Comparison of ENCODE assay signal across 15 mouse cellular contexts in the genomic region with DNA sequence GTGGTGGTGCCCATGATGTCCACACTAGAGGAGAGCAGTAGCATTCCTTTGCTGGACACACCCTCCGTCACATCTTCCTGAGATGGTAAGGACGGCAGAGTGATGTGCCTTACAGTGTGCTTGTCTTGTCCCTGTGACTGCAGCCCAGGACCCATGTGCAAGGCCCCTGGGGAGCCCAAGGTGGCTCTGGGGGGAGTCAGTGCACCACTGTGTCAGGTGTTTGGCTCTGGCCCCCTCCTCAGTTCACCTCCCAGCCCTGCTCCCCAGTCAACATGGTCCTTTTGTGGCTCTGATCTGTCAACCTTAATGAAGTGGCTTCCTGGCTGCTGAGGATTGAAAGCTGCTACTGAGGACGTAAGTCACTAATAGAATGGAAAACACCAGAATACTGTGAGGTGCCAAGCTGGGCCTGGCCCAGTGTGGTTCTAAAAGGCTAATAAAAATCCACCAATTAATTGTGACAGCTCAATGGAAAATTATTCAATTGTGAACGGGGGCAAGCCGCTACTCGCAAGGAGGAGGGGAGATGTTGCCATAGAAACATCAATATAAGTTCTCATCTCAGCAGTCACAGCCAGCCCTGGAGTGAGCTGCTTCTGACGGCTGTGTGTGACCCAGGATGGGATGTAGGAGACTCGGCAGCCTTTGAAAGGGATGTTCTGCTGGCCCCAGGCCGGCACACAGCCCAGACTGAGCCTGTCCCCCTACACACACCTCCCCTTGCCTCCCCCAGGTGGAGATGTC. TPM values are rescaled to one million over a fixed set of nuclear protein-coding genes. Genes with fewer than 3 reads are reported as not detected.
DNase-seq lines count a peak whose midpoint lies in the region; ATAC-seq lines count a peak whose summit lies in the region.
"Had no signal": no experiment of that assay in that cellular context is flagged by ENCODE, and none has a peak within 500 bp of the region (broad histone marks: within the 10 kb centered on the region; RNA-seq: fewer than 3 reads in every experiment).

No protein-coding gene starts in this region.

- H3K4me2 ChIP-seq in kidney, embryonic 15.5 days: no peak overlapping the region
- H3K4me2 ChIP-seq in hindbrain, embryonic 12.5 days (replicated peaks): peak overlapping the region; percentile 9; the same call in 1 of the 2 replicates
- peak overlapping the region; percentile 27 for H3K4me2 ChIP-seq in midbrain, embryonic 12.5 days (replicated peaks)
- H3K4me2 ChIP-seq: heart, embryonic 12.5 days had no signal

- H3K36me3 ChIP-seq in kidney, embryonic 15.5 days: peaks cover 28% of the 10 kb centered on the region
- peaks cover 28% of the 10 kb centered on the region for H3K36me3 ChIP-seq in hindbrain, embryonic 12.5 days
- H3K36me3 ChIP-seq in midbrain, embryonic 12.5 days: peaks cover 25% of the 10 kb centered on the region

- H3K27ac ChIP-seq in kidney, embryonic 15.5 days: peak overlapping the region; percentile 59
- H3K27ac ChIP-seq in hindbrain, embryonic 12.5 days: peak overlapping the region; percentile 67
- peak overlapping the region; percentile 85 for H3K27ac ChIP-seq in midbrain, embryonic 12.5 days (replicated peaks)
- H3K27ac ChIP-seq: layer of hippocampus, adult 2 months had no signal

- no peaks in the 10 kb centered on the region for H3K27me3 ChIP-seq in kidney, embryonic 15.5 days
- 0 out of 2 replicates have a peak, but pooled peaks cover 7% of the 10 kb centered on the region for H3K27me3 ChIP-seq in hindbrain, embryonic 12.5 days
- peaks cover 7% of the 10 kb centered on the region; the same call in 1 of the 2 replicates for H3K27me3 ChIP-seq in midbrain, embryonic 12.5 days

- no peaks in the 10 kb centered on the region for H3K9me3 ChIP-seq in kidney, embryonic 15.5 days (replicated peaks)
- no peaks in the 10 kb centered on the region for H3K9me3 ChIP-seq in hindbrain, embryonic 12.5 days (replicated peaks)
- no peaks in the 10 kb centered on the region for H3K9me3 ChIP-seq in midbrain, embryonic 12.5 days
- H3K9me3 ChIP-seq: heart, embryonic 12.5 days had no signal

- H3K4me1 ChIP-seq in kidney, embryonic 15.5 days: peaks cover 83% of the 10 kb centered on the region
- peaks cover 55% of the 10 kb centered on the region for H3K4me1 ChIP-seq in hindbrain, embryonic 12.5 days
- peaks cover 58% of the 10 kb centered on the region for H3K4me1 ChIP-seq in midbrain, embryonic 12.5 days

- H3K9ac ChIP-seq in kidney, embryonic 15.5 days: no peak overlapping the region
- no peak overlapping the region for H3K9ac ChIP-seq in hindbrain, embryonic 12.5 days
- H3K9ac ChIP-seq in midbrain, embryonic 12.5 days (replicated peaks): peak overlapping the region; percentile 29; the same call in 1 of the 2 replicates
- H3K9ac ChIP-seq: heart, embryonic 12.5 days had no signal

- H3K4me3 ChIP-seq in kidney, embryonic 15.5 days (replicated peaks): no peak overlapping the region
- no peak overlapping the region for H3K4me3 ChIP-seq in hindbrain, embryonic 12.5 days
- no peak overlapping the region; the same call in 1 of the 2 replicates for H3K4me3 ChIP-seq in midbrain, embryonic 12.5 days
- H3K4me3 ChIP-seq: heart, embryonic 12.5 days; layer of hippocampus, adult 2 months had no signal

- WGBS in kidney, embryonic 15.5 days: 45% methylated on average over 9 of the region's 9 CpGs
- WGBS in hindbrain, embryonic 12.5 days: 30% methylated on average over 9 of the region's 9 CpGs
- WGBS in midbrain, embryonic 12.5 days: 20% methylated on average over 9 of the region's 9 CpGs

- DNase-seq in kidney, postnatal 25 days: no peak
- peak; percentile 62 for DNase-seq in retina, postnatal 1 day
- no peak for DNase-seq in heart, postnatal 36 days
- DNase-seq in lung, adult 18-20 months: no peak
- DNase-seq: cerebellum, adult 8-10 months; lung, adult 2 months had no signal

- intact Hi-C loops in heart, postnatal 36 days (cut with DNase I): no loop called here

- no peak for ATAC-seq in kidney, embryonic 15.5 days (replicated peaks; ENCODE audit: low FRiP score)
- peak; percentile 65 for ATAC-seq in hindbrain, embryonic 12.5 days (ENCODE audit: low FRiP score)
- peak; percentile 67 for ATAC-seq in midbrain, embryonic 12.5 days (ENCODE audit: low FRiP score, low read depth)
- no peak for ATAC-seq in inflammation-experienced regulatory T-cells, adult 6 months

RNA-seq across cellular contexts. Expression of gene Qrfp, which starts 3.6 kb away (rescaled TPM):
- polyA plus RNA-seq in kidney, embryonic 15.5 days (2015; fragmentation: Nextera tagmentation; extraction: Ambion mirVana): 0.08 TPM in 1 of 2 replicates, not detected in the other
- polyA plus RNA-seq in hindbrain, embryonic 12.5 days (2016; fragmentation: Nextera tagmentation; extraction: Ambion mirVana): 0.10 and 0.18 TPM in 2 replicates
- polyA plus RNA-seq in midbrain, embryonic 12.5 days (2016; fragmentation: Nextera tagmentation; extraction: Ambion mirVana): 0.09 and 0.12 TPM in 2 replicates
- not detected for total RNA-seq in heart, postnatal 36 days (2021)
- polyA plus RNA-seq in inflammation-experienced regulatory T-cells, adult 6 months (2017; shearing (Covaris generic)): 1 to 10 TPM in 1 of 3 experiments, under 1 TPM in 2; 0.60 to 1.1 (median 0.79) TPM
- total RNA-seq: ES-E14; layer of hippocampus, adult 2 months; left cerebral cortex, postnatal 36 days had no signal
- polyA plus RNA-seq: heart, embryonic 12.5 days; intestine, embryonic 14.5 days had no signal

RNA-seq across cellular contexts. Expression of gene Fibcd1, which starts 39.0 kb away (rescaled TPM):
- polyA plus RNA-seq in kidney, embryonic 15.5 days (2015; fragmentation: Nextera tagmentation; extraction: Ambion mirVana): 1.2 and 1.6 TPM in 2 replicates
- 3.7 and 4.4 TPM in 2 replicates for polyA plus RNA-seq in hindbrain, embryonic 12.5 days (2016; fragmentation: Nextera tagmentation; extraction: Ambion mirVana)
- 5.3 and 6.9 TPM in 2 replicates for polyA plus RNA-seq in midbrain, embryonic 12.5 days (2016; fragmentation: Nextera tagmentation; extraction: Ambion mirVana)
- not detected for total RNA-seq in heart, postnatal 36 days (2021)
- polyA plus RNA-seq in inflammation-experienced regulatory T-cells, adult 6 months (2017; shearing (Covaris generic)): under 1 TPM in 1 of 3 experiments, not detected in 2; 0.22 TPM

Comparison
In these comparisons a context has a peak if more than half of its experiments do, and no peak if none do; other contexts are left out.
1. ATAC-seq: peak in hindbrain, embryonic 12.5 days (single experiment) and midbrain, embryonic 12.5 days (single experiment); none in kidney, embryonic 15.5 days (single experiment) and inflammation-experienced regulatory T-cells, adult 6 months (single experiment).
2. Peak in every context shown above with its lines, with median percentiles within 50 percentile points of each other: H3K27ac ChIP-seq.